Mouse (Mus musculus) CH12.LX (cell line): ENCODE measurements around the gene Rpl35a. TPM values are rescaled to one million over a fixed set of nuclear protein-coding genes. Genes with fewer than 3 reads are reported as not detected.

Experiments
- DNase-seq: peaks from one replicate; pipeline ENCODE4 v3.0.0-alpha.2; 2013; ENCODE audit errors: extremely low read depth
- H3K27ac ChIP-seq: 2 replicates; pipeline ENCODE4 v1.5.1; 2012; ENCODE audit warnings: low read depth, mild to moderate bottlenecking, control low read depth, moderate library complexity; ENCODE audit not compliant: insufficient read depth
- H3K27me3 ChIP-seq: replicated peaks from 2 replicates; pipeline ENCODE3; 2012; ENCODE audit warnings: inconsistent platforms
- H3K36me3 ChIP-seq, 2 experiments: replicated peaks in 1 of 2; 2 replicates each; pipeline versions ENCODE3 to v1.6.1; 2012; ENCODE audit warnings: inconsistent platforms in 1 of 2, low read length in 1 of 2, mild to moderate bottlenecking in 1 of 2, mixed read lengths in 1 of 2, moderate library complexity in 1 of 2; ENCODE audit not compliant: control insufficient read depth in 1 of 2, insufficient read depth in 1 of 2
- H3K4me1 ChIP-seq, 2 experiments: 2 replicates each; pipeline ENCODE4 v1.6.1; 2012; ENCODE audit warnings: inconsistent platforms in 1 of 2, moderate library complexity in 1 of 2; ENCODE audit not compliant: insufficient read depth in 2 of 2, control insufficient read depth in 1 of 2
- H3K4me2 ChIP-seq: 2 replicates; pipeline ENCODE4 v1.6.1; 2012; ENCODE audit warnings: low read depth, mild to moderate bottlenecking, control low read depth; ENCODE audit not compliant: poor library complexity, insufficient read depth, severe bottlenecking
- H3K4me3 ChIP-seq, 3 experiments: fragments of 150-350 bp in 1 of 3; sonication (generic) in 1 of 3; replicated peaks in 1 of 3; 2 replicates each; pipeline versions ENCODE3 to v1.5.1; 2011 to 2012; ENCODE audit warnings: low read depth in 2 of 3, low read length in 2 of 3, mild to moderate bottlenecking in 2 of 3, moderate library complexity in 2 of 3, control low read depth in 1 of 3, improper control_type of control experiment in 1 of 3, inconsistent platforms in 1 of 3, mixed read lengths in 1 of 3; ENCODE audit not compliant: poor library complexity in 1 of 3
- H3K79me2 ChIP-seq: replicated peaks from 2 replicates; pipeline ENCODE4 v1.6.1; 2012; ENCODE audit warnings: mild to moderate bottlenecking, moderate library complexity; ENCODE audit not compliant: control insufficient read depth, poor library complexity, insufficient read depth, severe bottlenecking; ENCODE audit errors: extremely low read depth
- H3K9ac ChIP-seq: 2 replicates; pipeline ENCODE4 v1.6.1; 2012; ENCODE audit warnings: low read depth, mild to moderate bottlenecking, control low read depth, moderate library complexity; ENCODE audit not compliant: insufficient read depth
- H3K9me3 ChIP-seq: replicated peaks from 2 replicates; pipeline ENCODE3; 2012; ENCODE audit warnings: low read length, inconsistent platforms, mixed read lengths
- BHLHE40 ChIP-seq: IDR thresholded peaks from 2 replicates; pipeline ENCODE4 v1.6.1; 2011; ENCODE audit warnings: mild to moderate bottlenecking, low read depth, low read length, improper control_type of control experiment
- CHD1 ChIP-seq: IDR thresholded peaks from 2 replicates; pipeline ENCODE4 v1.6.1; 2012; ENCODE audit warnings: low read depth, low read length, improper control_type of control experiment, inconsistent platforms
- CTCF ChIP-seq, 2 experiments: IDR thresholded peaks in 1 of 2; conservative IDR thresholded peaks in 1 of 2; 2 replicates each; pipeline ENCODE4 v1.5.1; 2011 to 2012; ENCODE audit warnings: low read depth in 2 of 2, low read length in 2 of 2, improper control_type of control experiment in 1 of 2, inconsistent platforms in 1 of 2, mild to moderate bottlenecking in 1 of 2, moderate library complexity in 1 of 2
- E2F4 ChIP-seq: IDR thresholded peaks from 2 replicates; pipeline ENCODE4 v1.6.1; 2011; ENCODE audit warnings: low read depth, low read length, improper control_type of control experiment; ENCODE audit not compliant: insufficient replicate concordance
- ELF1 ChIP-seq: IDR thresholded peaks from 2 replicates; pipeline ENCODE4 v1.6.1; 2014; ENCODE audit warnings: low read depth, mild to moderate bottlenecking, inconsistent platforms, low read length, improper control_type of control experiment
- ETS1 ChIP-seq: conservative IDR thresholded peaks from 2 replicates; pipeline ENCODE4 v1.6.1; 2012; ENCODE audit warnings: low read depth, mild to moderate bottlenecking, inconsistent platforms, low read length, improper control_type of control experiment, moderate library complexity
- HCFC1 ChIP-seq: IDR thresholded peaks from 2 replicates; pipeline ENCODE4 v1.6.1; 2012; ENCODE audit warnings: low read depth, mild to moderate bottlenecking, inconsistent platforms, low read length, improper control_type of control experiment
- KAT2A ChIP-seq: IDR thresholded peaks from 2 replicates; pipeline ENCODE4 v1.6.1; 2012; ENCODE audit warnings: low read length, improper control_type of control experiment, inconsistent platforms; ENCODE audit not compliant: insufficient replicate concordance
- MAX ChIP-seq: IDR thresholded peaks from 2 replicates; pipeline ENCODE4 v1.6.1; 2011; ENCODE audit warnings: low read length, improper control_type of control experiment
- MAZ ChIP-seq: IDR thresholded peaks from 2 replicates; pipeline ENCODE4 v1.6.1; 2012; ENCODE audit warnings: low read depth, mild to moderate bottlenecking, inconsistent platforms, low read length, improper control_type of control experiment, moderate library complexity
- MEF2A ChIP-seq: IDR thresholded peaks from 2 replicates; pipeline ENCODE4 v1.6.1; 2014; ENCODE audit warnings: low read depth, mild to moderate bottlenecking, inconsistent platforms, low read length, improper control_type of control experiment, borderline replicate concordance
- MXI1 ChIP-seq: IDR thresholded peaks from 2 replicates; pipeline ENCODE4 v1.6.1; 2011; ENCODE audit warnings: mild to moderate bottlenecking, low read depth, low read length, improper control_type of control experiment
- MYC ChIP-seq: IDR thresholded peaks from 2 replicates; pipeline ENCODE4 v1.6.1; 2011; ENCODE audit warnings: low read depth, mild to moderate bottlenecking, improper control_type of control experiment, low read length
- NELFE ChIP-seq: IDR thresholded peaks from 2 replicates; pipeline ENCODE4 v1.6.1; 2011; ENCODE audit warnings: low read depth, low read length, improper control_type of control experiment
- NRF1 ChIP-seq: IDR thresholded peaks from 2 replicates; pipeline ENCODE4 v1.6.1; 2014; ENCODE audit warnings: low read depth, mild to moderate bottlenecking, inconsistent platforms, low read length, improper control_type of control experiment, moderate library complexity
- PAX5 ChIP-seq: IDR thresholded peaks from 2 replicates; pipeline ENCODE4 v1.6.1; 2012; ENCODE audit warnings: low read length, inconsistent platforms, mixed read lengths
- POLR2A ChIP-seq: IDR thresholded peaks from 2 replicates; pipeline ENCODE4 v1.6.1; 2011; ENCODE audit warnings: low read depth, mild to moderate bottlenecking, improper control_type of control experiment, low read length
- POLR2AphosphoS2 ChIP-seq: IDR thresholded peaks from 2 replicates; pipeline ENCODE4 v1.6.1; 2011; ENCODE audit warnings: low read depth, low read length, improper control_type of control experiment
- RCOR1 ChIP-seq: conservative IDR thresholded peaks from 2 replicates; pipeline ENCODE4 v1.6.1; 2012; ENCODE audit warnings: low read depth, mild to moderate bottlenecking, inconsistent platforms, low read length, improper control_type of control experiment
- SIN3A ChIP-seq: IDR thresholded peaks from 2 replicates; pipeline ENCODE4 v1.6.1; 2012; ENCODE audit warnings: low read length, improper control_type of control experiment, inconsistent platforms
- TBP ChIP-seq: conservative IDR thresholded peaks from 2 replicates; pipeline ENCODE4 v1.6.1; 2011; ENCODE audit warnings: low read depth, low read length, improper control_type of control experiment
- TCF12 ChIP-seq: IDR thresholded peaks from 2 replicates; pipeline ENCODE4 v1.6.1; 2014; ENCODE audit warnings: low read depth, mild to moderate bottlenecking, inconsistent platforms, low read length, improper control_type of control experiment
- UBTF ChIP-seq: IDR thresholded peaks from 2 replicates; pipeline ENCODE4 v1.6.1; 2012; ENCODE audit warnings: low read depth, mild to moderate bottlenecking, inconsistent platforms, low read length, improper control_type of control experiment, moderate library complexity
- USF2 ChIP-seq: conservative IDR thresholded peaks from 2 replicates; pipeline ENCODE4 v1.6.1; 2011; ENCODE audit warnings: low read depth, low read length, improper control_type of control experiment
- ZKSCAN1 ChIP-seq: IDR thresholded peaks from 2 replicates; pipeline ENCODE4 v1.6.1; 2012; ENCODE audit warnings: low read depth, inconsistent platforms, low read length, improper control_type of control experiment, borderline replicate concordance
- ZMIZ1 ChIP-seq: IDR thresholded peaks from 2 replicates; pipeline ENCODE4 v1.6.1; 2012; ENCODE audit warnings: low read depth, mild to moderate bottlenecking, inconsistent platforms, low read length, improper control_type of control experiment
- ZNF384 ChIP-seq: IDR thresholded peaks from 2 replicates; pipeline ENCODE4 v1.6.1; 2012; ENCODE audit warnings: low read depth, low read length, improper control_type of control experiment, inconsistent platforms
- dilution Hi-C: fragments of 300-500 bp; cut with MboI; formaldehyde crosslinking; loops from 2 replicates; pipeline ENCODE4 v1.14.3; 2020; ENCODE audit warnings: low sequenced_read_pairs; ENCODE audit not compliant: extremely low pct_unique_long_range_greater_than_20kb, extremely low pct_ligation_motif_present
- in situ Hi-C: fragments of 300-500 bp; cut with MboI; formaldehyde crosslinking; loops from 3 replicates; pipeline ENCODE4 v1.14.3; 2019; ENCODE audit warnings: low sequenced_read_pairs, low pct_ligation_motif_present, low pct_unique_long_range_greater_than_20kb, mixed read lengths
- polyA plus RNA-seq: library from polyadenylated mRNA; unstranded; fragments of >175 nt; gene quantifications from 2 replicates; pipeline ENCODE4 v1.2.1, GENCODE M21; 2012; ENCODE audit warnings: low read depth; ENCODE audit not compliant: insufficient read length
- total RNA-seq, 2 experiments: library from RNA; depleted of rRNA; stranded (reverse); fragments of 300-350 nt in 1 of 2; fragments of >200 nt in 1 of 2; gene quantifications; 2 replicates each; pipeline ENCODE4 v1.2.3; 2012 to 2014

Gene Rpl35a
- total RNA-seq (2012; rRNA removed) = 3,875 and 4,003 TPM in 2 replicates
- total RNA-seq (2014; rRNA removed) = 5,433 and 7,521 TPM in 2 replicates
- polyA plus RNA-seq = 3,182 and 3,281 TPM in 2 replicates

DNA sequence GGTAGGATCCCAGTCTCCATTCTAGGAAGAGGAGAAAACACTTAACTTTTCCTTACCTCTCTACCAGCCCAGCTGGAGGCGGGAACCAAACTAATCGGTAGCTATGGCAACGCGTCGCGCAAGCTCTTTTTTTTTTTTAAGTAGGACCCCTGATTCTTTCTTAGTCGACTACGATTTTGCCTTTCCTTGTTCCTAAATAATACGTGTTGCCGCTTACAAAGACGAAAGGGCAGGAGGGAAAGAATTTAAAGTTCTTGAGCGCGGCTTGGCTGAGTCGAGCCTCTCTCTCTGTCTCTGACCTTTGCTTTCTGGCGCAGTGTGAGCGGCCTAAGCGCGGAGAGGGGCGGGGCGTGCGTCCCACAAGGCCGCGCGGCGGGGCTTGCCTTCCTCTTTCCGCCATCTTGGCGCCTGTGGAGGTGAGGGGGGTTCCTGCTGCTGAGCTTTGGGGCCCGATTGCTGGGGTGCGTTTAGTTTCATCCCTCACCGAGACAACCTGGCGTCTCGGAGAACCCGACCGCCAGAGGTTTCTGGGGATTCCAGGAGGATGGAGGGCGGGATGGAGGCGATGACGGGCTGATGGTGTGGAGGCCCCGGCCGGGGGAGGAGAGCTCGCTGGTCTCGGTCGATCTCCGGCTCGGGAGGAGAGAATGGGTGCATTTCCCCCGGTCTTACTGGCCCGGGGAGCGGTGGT lies at the start of gene Rpl35a, which contains the start of gene Iqcg:
Rpl35a (plus strand) TSS at position 359 of the 691 bp plus-strand sequence.
Iqcg (minus strand) TSS at position 124 of the 691 bp plus-strand sequence.
- Histone ChIP-seq H3K9me3 (no peaks in the 10 kb centered on the region), H3K4me2 (peak within 1 kb of the TSS; percentile 96), H3K36me3 (peaks cover 28 to 40% of the 10 kb centered on the region in 2 experiments), H3K4me3 (peak within 1 kb of the TSS; percentile 74 to 97 (median 76)), H3K9ac (peak within 1 kb of the TSS; percentile 95), H3K27ac (peak within 1 kb of the TSS; percentile 38; the same call in 1 of the 2 replicates), H3K79me2 (peaks cover 34% of the 10 kb centered on the region), H3K27me3 (peaks cover 6% of the 10 kb centered on the region)
- in situ Hi-C loops = no loop called here
- DNase-seq = peak; percentile 92
- TF ChIP-seq TBP = peak; percentile 90; the same call in 1 of the 2 replicates
- no peak for TF ChIP-seq PAX5
- peak; percentile 97 for TF ChIP-seq TCF12
- peak; percentile 99 for TF ChIP-seq NELFE
- TF ChIP-seq KAT2A = peak; percentile 93; the same call in 1 of the 2 replicates
- no peak for TF ChIP-seq BHLHE40
- TF ChIP-seq POLR2AphosphoS2 = peak; percentile 69; the same call in 1 of the 2 replicates
- no peak for TF ChIP-seq USF2
- no peak for TF ChIP-seq CHD1
- TF ChIP-seq POLR2A = peak; percentile 98
- no peak for TF ChIP-seq RCOR1
- TF ChIP-seq HCFC1 = peak; percentile 93
- no peak for TF ChIP-seq ZKSCAN1
- TF ChIP-seq MEF2A = peak; percentile 83
- peak; percentile 100 for TF ChIP-seq MAX
- peak; percentile 100 for TF ChIP-seq SIN3A
- peak; percentile 99 for TF ChIP-seq MYC
- 0 out of 2 replicates have a peak, but pooled peaks have one; percentile 54 for TF ChIP-seq MAZ
- TF ChIP-seq ELF1 = peak; percentile 87
- TF ChIP-seq CTCF (conservative IDR thresholded peaks at IDR 0.05 in 1 of 2, IDR thresholded peaks at IDR 0.05 in 1 of 2; ENCODE audit: low read depth in 2 of 2, low read length in 2 of 2) = peak in 1 of 2 experiments; percentile 41; a peak in 1 of 4 replicates
- TF ChIP-seq ZMIZ1 = peak; percentile 50
- TF ChIP-seq ETS1 = no peak
- peak; percentile 65; the same call in 1 of the 2 replicates for TF ChIP-seq UBTF
- TF ChIP-seq E2F4 = peak; percentile 92; the same call in 1 of the 2 replicates
- peak; percentile 99 for TF ChIP-seq ZNF384
- peak; percentile 99 for TF ChIP-seq MXI1
- TF ChIP-seq NRF1 = peak; percentile 71
- TF ChIP-seq, all 38 proteins: peak for 20
- dilution Hi-C loops = no loop called here
- peaks cover 8 to 35% of the 10 kb centered on the region in 2 experiments for H3K4me1 ChIP-seq
